Mouse (Mus musculus): Measurements from ENCODE around the gene Fam120b.

GRCm38 (mm10) chr17:15376494-15377181 lies 19.4 kb upstream of the Fam120b start, which contains the start of gene Dll1:
- TF ChIP-seq CTCF (IDR thresholded peaks at IDR 0.05; ENCODE audit: low read depth), result no peak
- no peak for TF ChIP-seq EP300 (IDR thresholded peaks at IDR 0.05; ENCODE audit: low read depth)
